Mouse (Mus musculus) lung, adult 2 months (tissue): ENCODE measurements around the gene Cacna1h.

Source experiments
- CTCF ChIP-seq: fragments of 200-500 bp; IDR thresholded peaks from 2 replicates; pipeline ENCODE4 v1.5.1; 2011; ENCODE audit warnings: mild to moderate bottlenecking, low read length, control low read depth; ENCODE audit not compliant: insufficient read depth
- POLR2A ChIP-seq: fragments of 200-500 bp; IDR thresholded peaks from 2 replicates; pipeline ENCODE4 v1.6.1; 2011; ENCODE audit warnings: low read depth, mild to moderate bottlenecking, control low read depth, low read length, borderline replicate concordance; ENCODE audit errors: extremely low read depth

- TF ChIP-seq CTCF (no peak), POLR2A (no peak)
Measured at GRCm38 (mm10) chr17:25467781-25468180, 34.2 kb upstream of the Cacna1h start.
